Mouse (Mus musculus) kidney, adult 11 months (tissue): ENCODE measurements around the gene Gm21190.
"Not testable (repeated sequence)": the region's sequence is repeated elsewhere in the genome, so short reads cannot be mapped to it uniquely, and the experiment has no call there.

ENCODE experiments used
- DNase-seq: peaks from one replicate; pipeline ENCODE4 v3.0.0; 2022

Gene Gm21190

DNA sequence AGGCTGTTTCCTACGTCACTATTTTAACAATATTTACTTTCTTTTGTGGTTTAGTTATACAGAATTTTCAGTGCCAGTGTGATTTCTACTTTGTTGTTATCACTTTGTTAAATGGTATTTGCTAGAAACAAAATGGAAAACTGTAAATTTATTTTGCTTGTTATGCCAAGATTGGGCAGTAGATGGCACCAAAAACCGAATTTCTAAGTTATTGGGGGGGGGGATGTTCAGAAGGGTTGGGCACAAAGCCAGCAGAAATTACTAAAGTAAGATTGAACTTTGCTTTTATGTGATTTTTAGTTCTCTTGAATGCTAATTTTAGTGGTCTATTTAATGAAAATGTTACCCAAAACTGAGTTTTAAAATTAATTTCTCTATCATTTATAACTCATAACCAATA lies 44.4 kb downstream of the Gm21190 start:
- not testable (repeated sequence) for DNase-seq

DNA sequence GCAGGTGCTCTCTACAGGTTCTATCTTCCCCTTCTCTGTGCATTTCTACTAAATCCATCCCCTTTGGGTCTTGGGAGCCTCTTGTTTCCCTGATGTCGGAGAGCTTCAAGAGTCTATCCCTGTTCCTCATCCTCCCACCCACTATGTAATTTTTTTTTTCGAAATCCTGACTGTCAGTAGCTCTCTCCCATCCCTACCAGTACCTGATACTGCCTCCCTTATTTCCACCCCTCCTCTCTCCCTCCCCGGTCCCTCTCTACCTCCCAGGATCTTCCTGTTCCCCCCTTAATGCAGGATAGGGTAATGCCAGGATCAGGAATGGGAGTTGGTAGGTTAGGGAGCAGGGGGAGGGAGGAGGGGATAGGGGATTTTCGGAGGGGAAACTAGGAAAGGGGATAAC lies 45.4 kb downstream of the Gm21190 start:
- DNase-seq = not testable (repeated sequence)

DNA sequence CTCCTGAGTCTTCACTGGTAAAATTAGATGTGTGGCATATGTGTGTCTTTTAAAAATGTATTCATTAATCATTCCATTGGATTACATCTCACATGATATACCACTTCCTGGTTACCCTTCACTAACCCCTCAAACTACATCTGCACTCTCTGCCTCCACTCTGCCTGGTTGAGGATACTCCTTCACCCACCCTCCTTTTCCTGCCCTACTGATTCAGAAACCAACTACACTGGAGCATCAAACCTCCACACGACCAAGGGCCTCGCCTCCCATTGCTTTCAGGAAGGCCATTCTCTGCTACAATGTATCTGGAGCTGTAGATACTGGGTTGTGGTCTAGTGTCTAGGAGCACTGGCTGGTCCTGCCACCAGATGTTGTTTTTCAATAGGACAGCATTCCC lies 46.2 kb downstream of the Gm21190 start:
- not testable (repeated sequence) for DNase-seq

DNA sequence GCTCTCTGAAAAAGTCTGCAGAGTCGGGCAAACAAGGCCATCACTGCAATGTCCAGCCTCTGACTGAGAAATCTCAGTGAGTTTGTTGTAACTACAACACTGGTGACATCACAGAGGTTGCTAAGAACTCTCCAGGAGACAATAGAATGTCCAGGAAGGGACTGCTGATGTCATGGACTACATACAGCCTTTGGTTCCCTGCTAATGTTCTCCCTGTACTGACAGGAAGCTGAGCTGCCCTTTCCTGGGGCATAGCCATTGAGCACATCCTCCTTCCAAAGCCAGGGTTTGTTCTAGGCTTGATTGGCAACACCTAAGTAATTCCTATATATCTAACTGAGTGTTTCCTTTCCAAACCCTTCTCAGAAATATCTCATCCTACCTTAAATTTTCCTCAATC lies 52.6 kb downstream of the Gm21190 start, which contains the start of gene Gm21149:
TSS of gene Gm21149 (minus strand) at position 101 of the 400 bp plus-strand sequence.
- not testable (repeated sequence) for DNase-seq
